Mouse (Mus musculus) adipocyte (in vitro differentiated cells): Measurements from ENCODE around the gene Gja3.
"Not testable (repeated sequence)": the region's sequence is repeated elsewhere in the genome, so short reads cannot be mapped to it uniquely, and the experiment has no call there.

Experiments
- DNase-seq: peaks from one replicate; pipeline ENCODE4 v3.0.0-alpha.2; 2016; ENCODE audit warnings: low spot score

Gja3 gene

DNA sequence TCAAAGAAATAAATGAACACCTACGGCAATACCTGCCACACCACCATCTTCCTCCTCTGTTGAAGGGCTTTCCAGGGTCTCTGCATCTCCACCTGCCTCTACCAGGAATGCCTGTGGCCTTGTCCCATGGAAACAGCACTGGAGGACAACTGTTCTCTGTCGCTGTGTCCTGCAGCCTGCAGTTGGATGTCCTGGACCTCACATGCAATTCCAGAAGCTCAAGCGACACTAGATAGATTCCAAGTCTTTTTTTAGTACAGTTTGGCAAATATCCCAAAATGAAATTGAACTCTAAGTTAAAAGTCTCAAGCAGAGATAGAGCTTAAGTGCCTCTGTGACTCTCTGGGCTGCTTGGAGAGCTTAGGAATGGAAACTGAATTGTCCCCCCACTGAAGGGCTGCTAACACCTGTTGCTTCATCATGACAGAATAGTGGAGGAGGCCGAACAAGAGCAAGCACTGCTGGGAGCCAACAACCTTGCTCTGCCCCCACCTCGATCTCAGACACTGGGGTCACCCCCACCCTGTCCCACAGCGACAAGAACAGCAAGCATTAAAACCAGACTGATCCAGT lies 22.9 kb downstream of the Gja3 start:
- DNase-seq: no peak

- DNase-seq: no peak
These were observed 23.8 kb downstream of the Gja3 start for GRCm38 (mm10) chr14:57034135-57034534.

DNA sequence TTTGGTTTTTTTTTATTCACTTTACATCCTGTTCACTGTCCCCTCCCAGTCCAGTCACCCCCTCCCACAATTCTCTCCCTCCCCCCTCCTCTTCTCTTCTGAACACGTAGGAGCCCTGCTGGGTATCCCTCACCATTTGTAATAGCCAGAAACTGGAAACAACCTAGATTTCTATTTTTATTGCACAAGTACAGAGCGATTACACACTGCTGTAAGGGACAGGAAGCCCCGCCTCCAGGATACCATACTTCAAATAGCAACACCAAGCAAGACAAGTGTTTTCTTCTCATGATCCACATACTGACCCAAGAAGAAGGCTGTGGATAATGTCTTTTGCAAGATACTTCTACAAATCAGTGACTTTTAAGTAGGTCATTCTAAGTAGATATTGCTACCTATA lies 25.1 kb downstream of the Gja3 start:
- DNase-seq: no peak

GRCm38 (mm10) chr14:57018436-57018835 lies 39.5 kb downstream of the Gja3 start:
- no peak for DNase-seq

DNA sequence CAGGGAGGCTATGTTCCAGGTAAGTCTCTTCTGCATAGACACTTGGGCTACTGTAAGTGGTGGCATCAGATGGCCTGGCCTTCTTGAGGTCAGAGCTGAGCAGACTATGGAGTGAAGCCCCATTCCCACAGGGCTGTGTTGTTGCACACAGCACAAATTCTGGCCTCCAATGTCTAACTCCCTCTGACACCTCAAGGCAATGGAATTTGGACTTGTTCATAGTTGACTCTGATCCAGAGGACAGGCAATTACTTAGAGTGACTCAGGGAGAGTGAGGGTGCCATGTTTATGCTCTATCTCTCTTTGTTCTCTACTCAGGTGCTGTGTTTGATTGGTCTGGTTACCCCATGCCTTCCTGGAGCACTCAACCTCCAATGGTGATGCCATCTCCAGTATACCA lies 41.1 kb downstream of the Gja3 start:
- DNase-seq: not testable (repeated sequence)

DNA sequence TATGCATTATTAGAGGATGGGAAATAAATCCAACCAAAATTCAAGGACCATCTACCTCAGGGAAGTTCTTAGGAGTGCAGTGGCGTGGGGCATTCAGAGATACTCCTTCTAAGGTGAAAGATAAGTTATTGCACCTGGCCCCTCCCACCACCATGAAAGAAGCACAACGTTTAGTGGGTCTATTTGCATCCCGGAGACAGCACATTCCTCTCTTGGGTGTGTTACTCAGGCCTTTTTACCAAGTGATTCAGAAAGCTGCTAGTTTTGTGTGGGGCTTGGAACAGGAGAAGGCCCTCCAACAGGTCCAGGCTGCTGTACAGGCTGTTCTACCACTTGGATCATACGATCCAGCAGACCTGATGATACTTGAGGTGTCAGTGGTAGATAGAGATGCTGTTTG lies 69.3 kb downstream of the Gja3 start:
- DNase-seq: no peak
